Mouse (Mus musculus) brain, embryonic 14.5 days (tissue): Measurements from ENCODE around the gene Srf. TPM values are rescaled to one million over a fixed set of nuclear protein-coding genes. Genes with fewer than 3 reads are reported as not detected.
A peak's percentile ranks its signal among the peaks of the same experiment; 100 is the strongest.

Experiments
- DNase-seq: peaks from one replicate; pipeline ENCODE4 v3.0.0-alpha.2; 2011; ENCODE audit warnings: low read depth
- CTCF ChIP-seq: fragments of 200-500 bp; IDR thresholded peaks from 2 replicates; pipeline ENCODE4 v1.5.1; 2012; ENCODE audit warnings: inconsistent platforms, mild to moderate bottlenecking, moderate library complexity, borderline replicate concordance; ENCODE audit not compliant: insufficient read depth, insufficient read length; ENCODE audit errors: extremely low read depth
- POLR2A ChIP-seq: fragments of 200-500 bp; IDR thresholded peaks from 2 replicates; pipeline ENCODE4 v1.6.1; 2012; ENCODE audit warnings: mild to moderate bottlenecking, inconsistent platforms, borderline replicate concordance; ENCODE audit not compliant: poor library complexity, insufficient read depth, insufficient read length, severe bottlenecking; ENCODE audit errors: extremely low read depth
- polyA plus RNA-seq: library from polyadenylated mRNA; depleted of rRNA; stranded (reverse); fragments of >200 nt; gene quantifications from 2 replicates; pipeline ENCODE4 v1.2.3, GENCODE M21; 2012

Gene Srf
- polyA plus RNA-seq, 1 experiment, result 83.2 TPM

GRCm38 (mm10) chr17:46554977-46555672 is 850 bp downstream of the Srf start:
- peak; percentile 44 for DNase-seq
- TF ChIP-seq CTCF (no peak), POLR2A (no peak)

GRCm38 (mm10) chr17:46554646-46554976 is 1.4 kb downstream of the Srf start:
- TF ChIP-seq CTCF (no peak), POLR2A (no peak)
- no peak for DNase-seq

GRCm38 (mm10) chr17:46553926-46554325 is 2.0 kb downstream of the Srf start:
- no peak for DNase-seq
- TF ChIP-seq CTCF (no peak), POLR2A (no peak)

GRCm38 (mm10) chr17:46553469-46553868 is 2.5 kb downstream of the Srf start:
- TF ChIP-seq CTCF, result no peak
- TF ChIP-seq POLR2A, result no peak
- DNase-seq, result no peak

GRCm38 (mm10) chr17:46552841-46553423 is 3.0 kb downstream of the Srf start:
- peak; percentile 98 for DNase-seq
- TF ChIP-seq POLR2A, result no peak
- TF ChIP-seq CTCF, result no peak

GRCm38 (mm10) chr17:46552151-46552550 is 3.8 kb downstream of the Srf start:
- TF ChIP-seq CTCF, result no peak
- no peak for TF ChIP-seq POLR2A
- no peak for DNase-seq

GRCm38 (mm10) chr17:46551369-46551768 is 4.6 kb downstream of the Srf start:
- DNase-seq, result no peak
- no peak for TF ChIP-seq POLR2A
- no peak for TF ChIP-seq CTCF

GRCm38 (mm10) chr17:46550904-46551303 is 5.1 kb downstream of the Srf start:
- TF ChIP-seq POLR2A, result no peak
- no peak for TF ChIP-seq CTCF
- DNase-seq, result no peak

GRCm38 (mm10) chr17:46549642-46550041 is 6.3 kb downstream of the Srf start:
- DNase-seq, result no peak

GRCm38 (mm10) chr17:46549193-46549592 is 6.8 kb downstream of the Srf start:
- TF ChIP-seq CTCF, result peak; percentile 80
- no peak for TF ChIP-seq POLR2A
- DNase-seq, result peak; percentile 63

More at GRCm38 (mm10) chr17:46549642-46550041, 6.3 kb downstream of the Srf start:
- TF ChIP-seq POLR2A (no peak), CTCF (no peak)

- TF ChIP-seq CTCF, result no peak
- TF ChIP-seq POLR2A, result no peak
- no peak for DNase-seq
These were observed 7.2 kb downstream of the Srf start for GRCm38 (mm10) chr17:46548741-46549140.

GRCm38 (mm10) chr17:46547923-46548322 is 8.1 kb downstream of the Srf start:
- TF ChIP-seq POLR2A (no peak), CTCF (no peak)

GRCm38 (mm10) chr17:46546995-46547394 is 9.0 kb downstream of the Srf start:
- TF ChIP-seq POLR2A, result no peak
- no peak for TF ChIP-seq CTCF
- DNase-seq, result no peak

More at GRCm38 (mm10) chr17:46547923-46548322, 8.1 kb downstream of the Srf start:
- no peak for DNase-seq
